Mouse (Mus musculus) granulocyte monocyte progenitor cell, adult 5-6 weeks (primary cell): ENCODE results near the gene Cdh5. TPM values are rescaled to one million over a fixed set of nuclear protein-coding genes. Genes with fewer than 3 reads are reported as not detected.
"Not testable (repeated sequence)": the region's sequence is repeated elsewhere in the genome, so short reads cannot be mapped to it uniquely, and the experiment has no call there.

ENCODE experiments used
- ATAC-seq: replicated peaks from 2 replicates; pipeline ENCODE4 v1.8.0; 2016; ENCODE audit warnings: mild to moderate bottlenecking, moderate TSS enrichment, inconsistent platforms; ENCODE audit not compliant: poor library complexity, severe bottlenecking
- total RNA-seq, 2 experiments: library from RNA; stranded (forward) in 1 of 2; stranded (reverse) in 1 of 2; fragments of 200-712, 200-1000 nt in 1 of 2; fragments of >200 nt in 1 of 2; fragmentation: Nextera tagmentation in 1 of 2; gene quantifications; 2 replicates each; pipeline ENCODE4 v1.2.3; 2014 to 2017

The Cdh5 gene
- total RNA-seq, 2 experiments from 2014 or later, result not detected

DNA sequence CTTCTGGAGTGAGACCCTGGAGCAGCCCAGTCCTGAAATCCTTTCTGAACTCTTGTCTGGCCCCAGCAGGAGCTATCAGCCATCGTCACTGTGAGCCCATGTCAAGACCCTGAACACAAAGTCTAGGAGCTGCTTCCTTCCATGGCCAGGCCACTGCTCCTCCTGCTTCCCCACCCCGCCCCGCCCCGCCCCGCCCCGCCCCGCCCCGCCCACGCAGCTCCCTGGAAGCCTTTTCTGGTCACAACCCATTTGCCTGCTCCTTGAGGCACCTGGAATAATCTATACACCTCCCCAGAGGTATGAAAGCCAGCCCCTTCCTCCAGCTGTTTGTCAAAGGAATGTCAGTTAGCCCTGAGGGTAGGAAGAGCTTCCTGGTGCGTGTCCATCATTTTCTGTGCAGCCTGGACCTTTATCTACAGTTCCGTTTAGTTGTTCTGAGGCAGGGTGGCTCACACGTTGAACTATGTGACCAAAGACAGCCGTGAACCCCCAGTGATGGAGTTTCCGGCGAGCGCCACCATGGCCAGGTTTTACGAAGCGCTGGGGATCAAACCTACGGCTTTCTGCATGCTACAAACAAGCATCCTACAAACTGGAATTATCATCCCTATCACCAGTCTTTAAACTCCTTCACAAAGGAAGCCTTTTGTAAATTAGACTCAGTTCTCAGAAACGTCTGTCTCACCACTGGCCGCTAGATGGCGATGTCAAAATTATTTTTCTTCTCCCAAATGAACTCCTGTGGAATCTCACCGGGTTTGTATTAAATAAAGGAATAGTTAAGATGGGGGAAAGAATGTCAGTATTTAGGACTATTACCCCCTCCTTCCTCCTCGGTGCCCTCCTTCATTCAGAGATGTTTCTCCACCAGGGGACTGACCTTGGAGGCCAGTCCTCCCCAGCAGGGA, 10.2 kb upstream of the Cdh5 start:
- ATAC-seq, result peak; percentile 55

DNA sequence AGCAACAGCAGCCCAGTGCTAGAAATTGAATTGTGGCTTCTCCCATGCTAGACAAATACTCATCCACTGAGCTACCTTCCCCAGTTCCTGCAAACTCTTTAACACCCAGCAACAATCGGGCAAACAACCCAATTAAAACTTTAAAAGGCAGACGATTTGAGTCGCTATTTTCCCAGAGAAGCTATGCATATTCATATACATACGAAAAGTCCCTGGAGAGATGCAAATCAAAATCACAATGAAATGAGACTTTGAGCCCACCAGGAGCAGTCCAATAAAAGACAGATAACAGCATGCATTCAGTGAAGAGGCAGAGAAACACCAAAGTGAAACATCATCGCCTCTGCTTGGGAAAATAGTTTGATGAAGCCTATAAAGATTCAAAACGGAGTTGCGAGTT, 8.1 kb upstream of the Cdh5 start:
- ATAC-seq, result no peak

- no peak for ATAC-seq
These were observed 5.8 kb upstream of the Cdh5 start for GRCm38 (mm10) chr8:104095595-104095994.

DNA sequence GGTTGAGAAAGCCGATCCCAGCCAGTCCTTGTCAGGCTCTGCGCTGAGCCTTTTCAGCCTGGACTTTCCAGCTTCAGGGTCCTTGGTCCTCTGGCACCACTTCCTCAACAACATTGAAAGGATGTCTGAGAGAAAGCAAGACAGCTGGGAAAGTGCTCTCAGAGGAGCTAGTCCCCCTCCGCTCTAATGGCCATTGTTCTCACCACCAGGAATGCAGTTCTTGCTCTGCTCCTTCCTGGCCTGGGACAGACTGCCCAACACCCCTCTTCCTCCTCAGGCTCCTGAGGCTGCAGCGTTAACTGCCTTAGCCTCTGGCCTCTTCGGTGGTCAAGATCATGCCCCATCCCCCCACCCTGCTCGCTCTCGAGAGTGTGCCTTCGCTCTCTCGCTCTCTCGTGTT, 4.8 kb upstream of the Cdh5 start:
- no peak for ATAC-seq

GRCm38 (mm10) chr8:104098671-104099346, 2.6 kb upstream of the Cdh5 start:
- ATAC-seq, result peak; percentile 56

- ATAC-seq, result peak; percentile 88
These were observed 1.9 kb upstream of the Cdh5 start for GRCm38 (mm10) chr8:104099347-104100099.

- not testable (repeated sequence) for ATAC-seq
These were observed 701 bp upstream of the Cdh5 start for GRCm38 (mm10) chr8:104100724-104101123.

DNA sequence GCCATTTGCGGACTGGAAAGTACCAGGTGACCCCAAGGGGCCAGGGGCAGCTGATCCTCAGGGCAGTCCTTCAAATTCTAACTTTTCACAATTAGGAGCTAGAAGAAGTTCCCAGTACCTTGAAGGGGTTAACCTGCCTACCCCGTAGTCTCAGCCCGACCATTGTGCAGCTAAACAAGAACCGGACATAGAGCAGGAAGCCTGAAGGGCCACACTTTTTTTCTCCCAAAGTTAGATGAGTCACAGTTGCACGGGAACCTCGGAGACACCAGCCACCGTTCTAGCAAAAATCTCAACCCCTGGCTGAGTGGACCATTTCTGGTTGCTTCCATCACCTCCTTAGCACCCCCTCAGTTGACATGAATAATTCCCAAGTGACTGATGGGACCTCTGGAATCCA, 2.0 kb downstream of the Cdh5 start:
- ATAC-seq, result no peak; the same call in 1 of the 2 replicates

DNA sequence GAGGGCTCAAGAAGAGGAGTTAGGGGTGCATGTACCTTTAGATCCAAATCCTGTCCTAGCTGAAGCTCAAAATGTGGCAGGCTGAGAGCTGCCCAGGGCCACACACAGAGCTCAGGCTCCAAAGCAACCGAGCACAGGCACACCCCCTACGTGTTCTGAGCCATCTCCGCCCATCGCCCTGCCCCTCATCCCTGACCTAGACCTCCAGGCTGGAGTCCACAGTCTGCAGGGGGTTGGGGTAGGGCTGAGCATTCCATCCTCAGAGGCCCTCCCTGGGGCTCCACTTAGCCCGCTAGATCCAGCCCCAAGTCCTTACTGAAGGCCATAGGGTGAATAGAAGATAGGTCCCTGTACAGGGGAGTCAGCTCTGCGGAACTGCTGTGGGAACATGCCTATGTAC, 4.3 kb downstream of the Cdh5 start:
- no peak for ATAC-seq

DNA sequence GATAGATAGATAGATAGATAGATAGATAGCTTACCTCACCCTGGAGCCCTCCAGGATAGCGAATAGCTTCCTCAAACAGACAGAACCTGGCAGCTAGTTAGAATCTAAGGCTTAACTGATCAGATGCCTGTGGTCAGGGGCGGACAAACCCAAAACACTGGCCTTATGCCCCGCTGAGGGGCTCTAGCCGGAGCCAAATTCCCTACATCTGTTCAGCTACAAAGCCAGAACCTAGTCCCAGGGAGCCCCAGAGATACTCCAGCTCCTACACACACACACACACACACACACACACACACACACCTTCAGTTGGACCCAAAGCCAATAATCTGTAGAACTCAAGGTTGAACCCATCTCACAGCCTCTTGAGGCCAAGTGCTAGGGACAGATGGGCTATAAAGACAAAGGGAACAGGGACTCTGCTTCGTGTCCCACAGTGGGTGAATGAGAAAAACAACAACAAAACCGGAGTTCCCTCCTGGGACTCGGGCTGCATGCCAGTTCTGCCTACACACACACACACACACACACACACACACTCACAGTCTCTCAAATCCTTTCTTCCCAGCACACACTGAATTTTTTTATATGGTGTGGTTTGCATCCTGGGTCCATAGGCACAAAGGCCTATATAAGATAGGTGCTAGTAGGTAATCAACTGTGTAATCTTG, 5.0 kb downstream of the Cdh5 start:
- ATAC-seq, result no peak

DNA sequence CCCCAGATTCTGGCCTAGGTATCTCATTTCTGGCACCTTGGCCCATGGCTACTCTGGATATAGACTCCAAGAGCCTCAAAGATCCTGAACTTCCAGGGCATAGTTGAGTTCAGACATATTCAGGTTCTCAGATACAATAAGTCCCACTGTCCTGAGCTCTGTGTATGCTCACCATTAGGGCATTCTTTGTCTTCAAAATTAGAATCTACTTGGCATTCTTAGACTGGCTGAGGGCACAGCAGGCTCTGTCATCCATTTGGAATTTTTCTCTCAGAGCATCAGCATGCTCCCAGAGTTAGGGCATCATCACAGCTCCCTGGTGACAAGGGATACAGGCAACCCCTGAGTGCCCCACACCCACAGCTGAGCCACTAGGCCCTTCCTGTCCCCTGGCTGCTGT, 5.7 kb downstream of the Cdh5 start:
- no peak for ATAC-seq

- no peak for ATAC-seq
These were observed 6.6 kb downstream of the Cdh5 start for GRCm38 (mm10) chr8:104108048-104108447.

DNA sequence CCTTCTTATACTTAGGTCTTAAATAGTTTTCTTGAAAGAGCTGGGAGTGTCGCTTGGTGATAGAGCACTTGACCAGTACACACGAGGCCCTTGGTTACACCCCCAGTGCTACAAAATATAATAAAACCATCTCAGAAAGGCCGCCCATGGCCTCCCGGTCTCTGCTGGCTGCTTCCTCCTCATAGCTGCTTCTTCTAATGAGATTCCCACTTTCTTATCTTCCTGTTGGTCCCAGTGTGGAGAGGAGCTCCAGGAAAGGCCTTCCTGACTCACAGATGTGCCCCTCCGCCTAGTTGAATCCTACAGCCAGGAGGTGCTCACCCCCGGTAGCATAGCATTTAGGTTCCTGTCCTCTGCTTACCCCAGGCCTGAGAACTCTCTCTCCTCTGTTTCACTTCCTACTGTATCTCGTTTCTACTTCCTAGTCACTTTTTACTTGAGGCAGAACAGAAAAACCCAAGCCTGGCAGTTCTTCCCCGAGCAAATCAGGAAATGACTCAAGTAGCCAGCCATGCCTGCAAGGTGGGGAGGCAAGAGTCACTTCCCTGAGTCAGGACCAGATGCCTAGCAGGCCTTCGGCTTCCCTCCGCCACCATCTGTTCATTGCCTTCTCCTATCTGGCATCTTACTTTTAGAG, 9.2 kb downstream of the Cdh5 start:
- peak; percentile 95 for ATAC-seq

DNA sequence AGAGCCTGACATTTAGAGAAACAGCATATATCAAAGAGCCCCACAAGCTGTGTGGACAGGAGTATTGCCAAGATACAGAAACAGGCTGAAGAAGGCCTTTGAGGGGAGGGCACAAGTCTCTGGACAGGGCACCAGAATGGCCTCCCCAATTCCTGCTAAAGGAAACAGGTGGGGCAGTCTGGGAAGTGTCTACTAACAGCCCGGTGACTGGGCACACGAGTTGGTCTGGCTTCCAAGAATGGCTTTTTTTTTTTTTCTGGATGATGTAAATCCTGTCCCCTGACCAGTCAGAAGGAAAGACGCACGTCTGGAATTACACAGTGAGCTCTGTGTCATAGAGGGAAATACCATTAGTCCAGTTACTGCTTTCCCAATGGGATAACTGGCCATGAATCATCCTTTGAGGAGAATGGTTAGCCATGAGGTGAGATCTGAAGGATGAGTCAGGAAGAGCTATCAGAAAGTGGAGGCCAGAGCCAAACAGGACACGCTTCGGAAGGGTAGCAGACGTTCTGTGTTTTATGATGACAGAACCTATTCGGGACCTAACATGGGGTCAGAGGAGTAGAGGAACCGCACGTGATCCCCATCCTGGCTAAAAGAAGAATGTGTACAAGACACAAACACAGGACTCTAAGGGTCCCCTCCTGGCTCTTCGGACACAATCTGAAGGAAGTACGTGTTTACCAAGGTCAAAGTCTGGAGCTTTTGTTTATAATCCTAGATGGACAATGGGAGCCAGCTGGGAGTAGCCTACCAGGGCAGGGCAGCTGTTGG, 20.4 kb downstream of the Cdh5 start:
- ATAC-seq, result no peak

DNA sequence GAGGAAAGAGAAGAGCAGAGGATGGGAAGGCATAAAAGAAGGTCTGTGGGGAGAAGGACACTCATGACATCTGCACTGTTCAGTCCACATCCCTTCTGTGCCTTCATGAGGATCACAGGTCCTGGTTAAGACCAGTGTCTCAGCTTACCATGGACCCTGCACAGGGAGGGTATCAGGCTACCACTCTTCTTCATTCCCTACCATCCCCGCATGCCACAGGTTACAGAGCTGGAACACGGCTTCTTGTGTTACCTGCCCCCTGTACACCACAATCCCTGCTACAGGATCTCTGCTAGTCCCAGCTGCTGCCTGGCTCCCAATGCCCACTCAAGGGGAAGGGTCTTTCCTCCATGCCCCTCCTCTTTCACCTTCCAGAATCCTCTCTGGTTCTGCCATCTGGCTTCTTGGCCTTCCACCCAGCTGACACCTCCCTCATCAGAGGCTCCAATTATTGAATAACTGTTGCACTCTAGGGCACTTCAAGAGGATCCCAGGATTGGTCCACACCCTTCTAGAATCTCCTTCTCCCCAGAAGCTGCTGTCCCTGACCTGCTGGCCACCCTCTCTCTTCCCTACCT, 21.7 kb downstream of the Cdh5 start:
- no peak for ATAC-seq

- ATAC-seq, result no peak; the same call in 1 of the 2 replicates
These were observed 23.1 kb downstream of the Cdh5 start for GRCm38 (mm10) chr8:104124534-104124933.

DNA sequence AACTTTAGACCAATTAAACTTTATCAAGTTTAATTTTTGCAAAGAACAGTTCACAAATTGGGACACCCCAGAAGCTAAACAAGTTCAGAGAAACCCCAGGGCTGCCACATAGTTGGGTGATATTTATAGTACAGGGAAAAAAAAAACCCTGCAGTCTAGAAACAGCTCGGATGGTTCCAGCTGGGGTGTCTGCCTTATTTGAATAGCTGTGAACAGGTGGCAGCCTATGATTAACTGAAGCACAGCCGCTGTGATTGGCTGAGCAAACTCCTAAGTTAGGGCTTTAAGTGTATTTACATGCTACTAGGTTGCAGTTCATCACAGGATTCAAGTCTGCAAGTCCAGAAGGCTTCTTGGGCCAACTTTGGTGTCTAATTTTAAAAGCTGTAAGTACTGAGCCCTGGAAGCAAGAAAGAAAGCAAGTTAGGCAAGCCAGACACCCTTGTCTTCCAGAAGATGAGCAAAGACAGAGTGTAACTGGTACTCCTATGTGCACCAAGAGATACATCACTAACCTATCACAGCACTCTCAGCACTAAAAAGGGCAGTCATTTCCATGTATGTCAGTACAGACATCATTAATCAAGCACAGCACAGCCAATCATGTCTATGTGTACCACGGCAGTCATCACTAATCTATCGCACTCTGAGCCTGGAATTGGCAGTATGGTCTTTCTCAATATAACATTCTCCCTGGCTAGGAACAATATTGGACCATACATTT, 25.9 kb downstream of the Cdh5 start:
- no peak for ATAC-seq

- no peak for ATAC-seq
These were observed 29.5 kb downstream of the Cdh5 start for GRCm38 (mm10) chr8:104130916-104131315.
